Mouse (Mus musculus) adrenal gland, postnatal 14 days (tissue): ENCODE results near the gene Efcab7. TPM values are rescaled to one million over a fixed set of nuclear protein-coding genes. Genes with fewer than 3 reads are reported as not detected.

Experiments used
- DNase-seq: peaks from one replicate; pipeline ENCODE4 v3.0.0; 2021; ENCODE audit warnings: mixed read lengths
- total RNA-seq: library from RNA; stranded (reverse); gene quantifications from 2 replicates; pipeline ENCODE4 v1.2.3, GENCODE M21; 2021

The Efcab7 gene
- total RNA-seq, 1 experiment from 2014 or later = 7.6 TPM

DNA sequence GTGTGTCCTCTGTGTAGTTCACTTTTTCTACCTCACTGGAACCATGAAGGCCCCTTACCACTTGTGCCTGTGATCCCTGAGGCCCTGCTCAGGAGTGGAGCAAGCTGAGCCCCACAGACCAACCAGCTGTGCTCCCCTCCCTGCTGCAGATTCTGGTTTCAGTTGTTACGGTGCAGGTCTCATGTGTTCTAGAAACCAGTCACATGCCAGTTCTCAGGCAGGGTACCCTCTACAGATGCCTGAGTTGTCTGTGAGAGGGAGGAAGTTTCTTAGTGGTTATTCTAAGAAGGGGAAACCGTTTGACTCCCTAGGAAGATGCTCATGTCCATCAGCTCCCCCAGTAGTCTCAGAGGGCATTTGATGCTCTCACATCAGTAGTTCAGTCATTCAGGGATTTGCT lies 115.6 kb downstream of the Efcab7 start:
- DNase-seq = no peak

DNA sequence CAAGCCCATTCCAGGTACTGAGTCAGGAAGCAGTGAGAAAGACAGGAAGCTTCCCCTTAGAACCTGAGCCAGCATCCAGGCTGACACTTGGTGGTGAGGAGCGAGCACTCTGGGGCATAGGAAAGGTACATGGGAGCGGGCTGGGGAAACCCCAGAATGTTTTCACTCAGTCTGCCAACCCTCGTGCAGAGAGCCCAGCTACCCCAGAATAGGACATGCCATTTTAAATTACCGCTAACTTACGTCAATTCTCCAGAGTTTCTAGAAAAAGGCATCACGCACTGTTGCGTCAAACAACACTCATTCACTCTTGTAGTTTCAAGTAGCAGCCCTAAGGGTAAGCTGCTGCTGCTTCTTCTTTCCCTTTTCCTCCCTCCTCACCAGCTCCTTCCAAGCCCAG lies 116.0 kb downstream of the Efcab7 start:
- DNase-seq = no peak

DNA sequence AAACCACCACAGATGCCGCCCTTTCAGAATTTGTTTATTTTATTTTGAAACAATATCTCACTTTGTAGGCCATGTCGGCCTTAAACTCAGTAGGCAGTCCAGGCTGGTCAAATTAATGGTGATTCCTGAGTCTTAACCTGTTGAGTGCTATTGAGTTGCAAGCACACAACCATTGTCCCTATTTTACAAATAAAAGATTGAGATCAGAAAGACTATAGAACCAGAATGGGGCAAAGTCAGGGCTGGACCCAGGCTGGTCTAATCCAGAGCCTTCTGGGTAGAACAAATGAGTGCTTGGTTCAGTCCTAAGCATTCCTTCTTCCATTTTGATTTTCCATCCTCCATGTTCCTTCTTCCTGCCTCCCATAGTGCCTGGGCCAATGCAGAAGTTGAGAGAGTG lies 117.5 kb downstream of the Efcab7 start:
- no peak for DNase-seq

DNA sequence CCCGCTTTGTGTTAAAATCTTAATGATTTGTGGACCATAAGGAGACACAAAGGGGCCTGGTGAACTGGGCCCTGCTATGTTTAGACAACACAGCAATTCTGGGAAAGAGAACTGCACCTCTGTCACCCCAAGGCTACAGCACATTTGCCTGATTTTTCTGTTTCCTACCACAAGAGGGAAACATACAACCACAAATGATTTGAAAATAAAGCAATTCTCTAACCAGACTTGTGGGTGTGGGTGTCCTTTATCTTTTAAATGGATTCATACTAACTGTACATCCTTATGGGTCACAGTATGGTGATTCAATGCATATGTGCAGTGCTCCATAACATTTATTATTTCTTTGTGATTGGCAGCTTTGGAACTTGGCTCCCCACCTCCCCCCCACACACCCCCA lies 118.2 kb downstream of the Efcab7 start:
- DNase-seq = no peak

DNA sequence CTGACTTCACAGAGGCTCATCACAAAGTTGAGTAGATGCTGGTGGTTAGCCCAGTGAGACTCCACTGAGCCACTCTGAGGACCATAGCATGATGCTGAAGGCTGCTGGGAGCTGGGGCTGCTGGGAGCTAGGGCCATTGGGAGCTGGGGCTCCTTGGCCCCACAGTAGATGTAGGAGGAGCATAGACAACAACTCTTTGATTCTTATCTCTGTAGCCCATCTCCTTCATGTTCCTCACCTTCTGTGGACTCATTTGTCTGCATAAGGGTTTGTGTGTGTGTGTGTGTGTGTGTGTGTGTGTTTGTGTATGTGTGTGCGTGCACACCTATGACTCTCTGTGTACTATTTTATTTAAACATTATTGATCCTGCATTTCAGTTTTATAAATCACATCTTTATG lies 118.9 kb downstream of the Efcab7 start:
- DNase-seq = no peak

DNA sequence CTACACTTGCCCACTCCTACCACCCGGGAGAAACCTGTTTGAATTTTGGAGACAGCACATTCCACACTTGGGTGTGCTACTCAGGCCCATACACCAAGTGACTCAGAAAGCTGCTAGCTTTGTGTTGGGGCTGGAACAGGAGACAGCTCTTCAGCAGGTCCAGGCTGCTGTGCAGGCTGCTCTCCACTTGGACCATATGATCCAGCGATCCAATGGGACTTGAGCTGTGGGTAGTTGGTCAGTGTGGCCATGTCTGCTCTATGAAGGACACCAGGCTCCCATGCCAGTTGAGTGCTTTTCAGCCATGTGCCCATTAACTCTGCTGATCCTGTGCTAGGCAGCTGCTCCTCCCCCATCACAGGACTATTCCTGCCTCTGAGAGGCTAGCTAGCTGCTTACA lies 124.9 kb downstream of the Efcab7 start:
- DNase-seq = no peak

DNA sequence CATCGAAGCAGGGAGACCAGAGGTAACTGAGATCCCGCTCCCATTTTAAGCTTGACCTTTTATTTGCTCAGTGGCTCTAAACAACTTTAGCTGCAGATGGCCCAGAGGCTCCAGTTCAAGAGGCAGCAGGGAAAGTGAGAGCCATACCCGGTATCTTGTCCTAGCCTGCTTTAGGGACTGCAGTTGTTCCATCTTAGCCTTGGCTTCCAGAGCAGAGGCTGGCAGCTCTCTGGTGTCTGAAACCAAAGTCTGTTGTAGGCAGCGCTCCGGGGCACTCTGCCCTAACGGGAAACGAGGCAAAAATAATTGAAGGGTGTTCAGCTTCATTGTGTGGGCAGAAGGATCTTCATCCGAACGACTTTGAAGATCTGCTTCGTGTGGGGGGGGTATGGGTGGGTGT lies 126.4 kb downstream of the Efcab7 start:
- DNase-seq = no peak

DNA sequence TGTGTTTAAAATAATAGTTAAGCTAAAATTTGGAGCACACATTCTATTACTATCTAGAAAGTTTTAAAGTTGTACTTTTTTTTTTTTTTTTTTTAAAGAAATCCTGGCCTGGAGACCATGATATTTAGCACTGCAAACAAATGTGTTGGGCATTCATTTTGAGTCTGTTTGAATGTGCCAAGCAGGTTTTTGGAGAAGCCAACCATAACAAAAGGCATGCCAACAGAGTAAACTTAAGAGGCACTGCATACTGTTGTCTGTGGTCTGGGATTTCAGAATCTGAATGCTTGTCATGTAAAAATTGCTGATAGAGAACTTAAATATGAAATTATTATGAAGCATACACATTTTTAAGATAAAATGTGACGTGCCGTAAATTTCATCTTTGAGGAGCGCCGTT lies 128.2 kb downstream of the Efcab7 start:
- no peak for DNase-seq

DNA sequence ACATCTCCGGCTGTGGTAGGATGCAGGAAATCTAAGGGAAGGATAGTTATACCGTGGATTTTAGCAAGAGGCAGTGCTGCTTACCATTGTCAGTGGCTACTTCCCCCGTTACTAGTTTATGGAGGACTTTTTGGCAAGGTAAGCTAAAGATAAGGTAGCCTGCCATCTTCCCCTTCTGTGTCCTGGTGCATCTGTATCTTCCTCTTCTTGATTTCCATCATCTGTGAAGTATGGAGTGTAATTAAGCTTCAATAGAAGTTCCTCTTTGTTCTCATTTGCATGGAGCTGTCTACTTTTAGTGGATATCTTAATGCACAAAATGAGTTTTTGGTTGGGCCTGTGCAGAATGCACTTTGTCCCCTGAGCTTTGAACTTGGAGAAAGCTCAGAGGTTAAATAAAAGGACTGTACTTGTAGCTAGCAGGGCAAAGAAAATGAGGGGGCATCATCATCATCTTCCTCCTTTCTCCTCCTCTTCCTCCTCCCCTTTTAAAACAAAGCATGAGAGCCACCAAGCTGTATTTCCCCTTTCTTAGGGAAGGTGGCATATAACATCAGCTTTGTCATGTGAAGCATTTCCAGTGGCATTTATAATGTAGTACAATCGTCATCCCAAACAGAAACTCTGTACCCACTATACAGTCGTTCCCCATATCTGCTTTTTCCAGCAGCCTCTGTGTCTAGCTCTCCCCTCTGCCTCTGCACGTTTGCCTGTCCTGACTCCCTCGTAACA lies 129.3 kb downstream of the Efcab7 start:
- no peak for DNase-seq

DNA sequence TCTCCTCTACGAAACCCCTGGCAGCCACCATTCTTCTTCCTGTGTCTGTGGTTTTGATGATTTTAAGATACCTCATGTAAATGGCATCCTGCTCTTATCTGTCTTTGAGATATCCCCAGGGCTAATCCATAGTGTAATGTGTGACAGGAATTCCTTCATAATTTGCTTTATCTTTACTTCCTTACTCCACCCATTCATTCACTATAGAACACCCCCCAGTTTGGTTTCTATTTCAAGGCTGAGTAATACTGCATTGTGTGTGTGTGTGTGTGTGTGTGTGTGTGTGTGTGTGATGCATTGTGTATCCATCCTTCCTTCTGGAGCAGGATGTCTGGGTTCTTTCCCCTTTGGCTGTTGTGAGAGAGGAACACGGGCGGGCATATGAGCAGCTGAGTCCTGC lies 130.3 kb downstream of the Efcab7 start:
- DNase-seq = no peak

Other genes with a start within 250 kb of the Efcab7 start
- gene Foxd3, start 172.9 kb upstream of the Efcab7 start, total RNA-seq = 1.5 and 1.7 TPM in 2 replicates
- gene Alg6, start 113.5 kb upstream of the Efcab7 start, total RNA-seq = 7.3 and 7.9 TPM in 2 replicates
- 99.1 and 125 TPM in 2 replicates for gene Pgm1, start 100.2 kb downstream of the Efcab7 start, total RNA-seq
- 6.6 and 7.0 TPM in 2 replicates for gene Itgb3bp, start 100.6 kb downstream of the Efcab7 start, total RNA-seq